Mouse (Mus musculus) heart, embryonic 13.5 days (tissue): ENCODE results near the gene Rrh. TPM values are rescaled to one million over a fixed set of nuclear protein-coding genes. Genes with fewer than 3 reads are reported as not detected.

Experiments used
- ATAC-seq: fragments of 200-750 bp; cut with Nextera tagmentation; 2 replicates; pipeline ENCODE4 v1.8.0; 2017; ENCODE audit warnings: moderate TSS enrichment; ENCODE audit not compliant: insufficient number of reproducible peaks, low FRiP score, low TSS enrichment; ENCODE audit errors: extremely low read depth
- H3K27ac ChIP-seq: fragments of 300-500 bp; sonication (generic); replicated peaks from 2 replicates; pipeline ENCODE4 v1.5.1; 2015; ENCODE audit warnings: moderate library complexity, mild to moderate bottlenecking, inconsistent platforms
- H3K27me3 ChIP-seq: fragments of 300-500 bp; sonication (generic); replicated peaks from 2 replicates; pipeline ENCODE4 v1.6.1; 2015; ENCODE audit warnings: mild to moderate bottlenecking, inconsistent platforms
- H3K36me3 ChIP-seq: fragments of 300-500 bp; sonication (generic); 2 replicates; pipeline ENCODE4 v1.6.1; 2015; ENCODE audit warnings: mild to moderate bottlenecking, inconsistent platforms
- H3K4me1 ChIP-seq: fragments of 300-500 bp; sonication (generic); 2 replicates; pipeline ENCODE4 v1.6.1; 2015; ENCODE audit warnings: inconsistent platforms
- H3K4me2 ChIP-seq: fragments of 300-500 bp; sonication (generic); 2 replicates; pipeline ENCODE4 v1.6.1; 2015; ENCODE audit warnings: inconsistent platforms, mild to moderate bottlenecking, moderate library complexity
- H3K4me3 ChIP-seq: fragments of 300-500 bp; sonication (generic); 2 replicates; pipeline ENCODE4 v1.5.1; 2015; ENCODE audit warnings: moderate library complexity, mild to moderate bottlenecking, inconsistent platforms
- H3K9ac ChIP-seq: fragments of 300-500 bp; sonication (generic); 2 replicates; pipeline ENCODE4 v1.6.1; 2015; ENCODE audit warnings: inconsistent platforms, mild to moderate bottlenecking, moderate library complexity
- H3K9me3 ChIP-seq: fragments of 300-500 bp; sonication (generic); 2 replicates; pipeline ENCODE4 v1.6.1; 2016; ENCODE audit warnings: inconsistent platforms
- WGBS: fragments of 180-500 bp; shearing (Covaris S2); methylation state at CpG from one replicate; pipeline ENCODE4 v1.1.7; 2015; ENCODE audit warnings: mixed read lengths; 5-methylcytosine and 5-hydroxymethylcytosine counted together
- polyA plus RNA-seq: library from polyadenylated mRNA; unstranded; fragments of >200 nt; fragmentation: Nextera tagmentation; extraction: Ambion mirVana; gene quantifications from 2 replicates; pipeline ENCODE4 v1.2.1, GENCODE M21; 2015

Gene Rrh
- not detected in 2 replicates for polyA plus RNA-seq

GRCm38 (mm10) chr3:129822206-129822775, at the start of gene Rrh:
Rrh (minus strand) TSS chr3:129822587.
- Histone ChIP-seq H3K36me3 (peaks cover 47% of the 10 kb centered on the region), H3K9me3 (no peaks in the 10 kb centered on the region), H3K9ac (no peak within 1 kb of the TSS), H3K4me2 (no peak within 1 kb of the TSS), H3K27me3 (no peaks in the 10 kb centered on the region), H3K4me1 (no peaks in the 10 kb centered on the region), H3K4me3 (no peak within 1 kb of the TSS), H3K27ac (no peak within 1 kb of the TSS)
- 91% methylated on average over 11 of the region's 11 CpGs for WGBS
- ATAC-seq: no peak

- WGBS: 43% methylated on average over 14 of the region's 14 CpGs
- H3K36me3 ChIP-seq: no peaks in the 10 kb centered on the region
Observed at GRCm38 (mm10) chr3:129863698-129864097, 41.3 kb upstream of the Rrh start.

GRCm38 (mm10) chr3:129862592-129862991, 40.2 kb upstream of the Rrh start:
- WGBS: 53% methylated on average over 2 of the region's 2 CpGs
- Histone ChIP-seq H3K9me3 (peaks cover 19% of the 10 kb centered on the region), H3K4me1 (no peaks in the 10 kb centered on the region), H3K27me3 (no peaks in the 10 kb centered on the region), H3K27ac (no peak overlapping the region), H3K36me3 (no peaks in the 10 kb centered on the region), H3K4me3 (no peak overlapping the region), H3K9ac (no peak overlapping the region), H3K4me2 (no peak overlapping the region)
- no peak for ATAC-seq

More at GRCm38 (mm10) chr3:129863698-129864097, 41.3 kb upstream of the Rrh start:
- no peak overlapping the region for H3K4me2 ChIP-seq
- H3K4me1 ChIP-seq: no peaks in the 10 kb centered on the region
- H3K4me3 ChIP-seq: no peak overlapping the region
- H3K27me3 ChIP-seq: no peaks in the 10 kb centered on the region
- no peak overlapping the region for H3K9ac ChIP-seq
- no peak for ATAC-seq
- H3K9me3 ChIP-seq: peaks cover 8% of the 10 kb centered on the region
- no peak overlapping the region for H3K27ac ChIP-seq

- ATAC-seq: no peak
- Histone ChIP-seq H3K27ac (no peak overlapping the region), H3K4me3 (no peak overlapping the region), H3K9me3 (no peaks in the 10 kb centered on the region), H3K4me2 (no peak overlapping the region), H3K36me3 (no peaks in the 10 kb centered on the region), H3K9ac (no peak overlapping the region), H3K27me3 (no peaks in the 10 kb centered on the region), H3K4me1 (no peaks in the 10 kb centered on the region)
- 76% methylated on average over 7 of the region's 7 CpGs for WGBS
Observed at GRCm38 (mm10) chr3:129846846-129847245, 24.5 kb upstream of the Rrh start.

GRCm38 (mm10) chr3:129845868-129846267, 23.5 kb upstream of the Rrh start:
- no peak overlapping the region for H3K4me3 ChIP-seq
- WGBS: 74% methylated on average over 2 of the region's 2 CpGs
- no peaks in the 10 kb centered on the region for H3K9me3 ChIP-seq
- no peak overlapping the region for H3K4me2 ChIP-seq
- no peaks in the 10 kb centered on the region for H3K4me1 ChIP-seq
- H3K27ac ChIP-seq: no peak overlapping the region
- no peak overlapping the region for H3K9ac ChIP-seq
- no peaks in the 10 kb centered on the region for H3K36me3 ChIP-seq
- ATAC-seq: no peak
- H3K27me3 ChIP-seq: no peaks in the 10 kb centered on the region

GRCm38 (mm10) chr3:129838017-129838416, 15.6 kb upstream of the Rrh start:
- ATAC-seq: no peak
- peaks cover 14% of the 10 kb centered on the region for H3K4me1 ChIP-seq
- H3K27ac ChIP-seq: no peak overlapping the region
- H3K4me3 ChIP-seq: no peak overlapping the region
- H3K27me3 ChIP-seq: no peaks in the 10 kb centered on the region
- H3K9ac ChIP-seq: no peak overlapping the region
- H3K4me2 ChIP-seq: no peak overlapping the region
- no peaks in the 10 kb centered on the region for H3K9me3 ChIP-seq
- no peaks in the 10 kb centered on the region for H3K36me3 ChIP-seq
- 35% methylated on average over 7 of the region's 7 CpGs for WGBS

- Histone ChIP-seq H3K9ac (no peak overlapping the region), H3K4me3 (no peak overlapping the region), H3K27ac (no peak overlapping the region), H3K4me1 (peaks cover 14% of the 10 kb centered on the region), H3K9me3 (no peaks in the 10 kb centered on the region), H3K27me3 (no peaks in the 10 kb centered on the region), H3K36me3 (no peaks in the 10 kb centered on the region), H3K4me2 (no peak overlapping the region)
- WGBS: 68% methylated on average over 6 of the region's 6 CpGs
- no peak for ATAC-seq
Observed at GRCm38 (mm10) chr3:129836965-129837364, 14.6 kb upstream of the Rrh start.

- no peak for ATAC-seq
- peak overlapping the region; percentile 55 for H3K4me2 ChIP-seq
- H3K27ac ChIP-seq: peak overlapping the region; percentile 76
- H3K4me1 ChIP-seq: peaks cover 18% of the 10 kb centered on the region
- peak overlapping the region; percentile 47 for H3K9ac ChIP-seq
- H3K4me3 ChIP-seq: peak overlapping the region; percentile 24
- H3K9me3 ChIP-seq: no peaks in the 10 kb centered on the region
- no peaks in the 10 kb centered on the region for H3K36me3 ChIP-seq
- no peaks in the 10 kb centered on the region for H3K27me3 ChIP-seq
- 11% methylated on average over 11 of the region's 11 CpGs for WGBS
Observed at GRCm38 (mm10) chr3:129836051-129836697, 13.8 kb upstream of the Rrh start.

GRCm38 (mm10) chr3:129835388-129835934, 13.1 kb upstream of the Rrh start, which contains the start of gene Cfi:
Cfi (plus strand) TSS chr3:129835884.
- no peaks in the 10 kb centered on the region for H3K36me3 ChIP-seq
- H3K27me3 ChIP-seq: no peaks in the 10 kb centered on the region
- ATAC-seq: no peak
- 40% methylated on average over 6 of the region's 6 CpGs for WGBS
- H3K9me3 ChIP-seq: no peaks in the 10 kb centered on the region
- H3K9ac ChIP-seq: peak within 1 kb of the TSS; percentile 47
- peak within 1 kb of the TSS; percentile 76 for H3K27ac ChIP-seq
- peaks cover 18% of the 10 kb centered on the region for H3K4me1 ChIP-seq
- peak within 1 kb of the TSS; percentile 24 for H3K4me3 ChIP-seq
- peak within 1 kb of the TSS; percentile 55 for H3K4me2 ChIP-seq

GRCm38 (mm10) chr3:129831035-129831568, 8.7 kb upstream of the Rrh start, which contains the start of gene Gar1:
Gar1 (minus strand) TSS chr3:129831396.
- Histone ChIP-seq H3K9ac (peak within 1 kb of the TSS; percentile 91), H3K27me3 (no peaks in the 10 kb centered on the region), H3K4me1 (peaks cover 32% of the 10 kb centered on the region), H3K4me3 (peak within 1 kb of the TSS; percentile 98), H3K36me3 (peaks cover 22% of the 10 kb centered on the region), H3K27ac (peak within 1 kb of the TSS; percentile 86), H3K4me2 (peak within 1 kb of the TSS; percentile 83), H3K9me3 (no peaks in the 10 kb centered on the region)
- ATAC-seq: peak; percentile 78
- under 1% methylated on average over 60 of the region's 60 CpGs for WGBS

GRCm38 (mm10) chr3:129830626-129831025, 8.2 kb upstream of the Rrh start:
- Histone ChIP-seq H3K4me3 (peak overlapping the region; percentile 98), H3K9me3 (no peaks in the 10 kb centered on the region), H3K9ac (peak overlapping the region; percentile 91), H3K27me3 (no peaks in the 10 kb centered on the region), H3K4me1 (peaks cover 27% of the 10 kb centered on the region), H3K27ac (peak overlapping the region; percentile 86), H3K36me3 (peaks cover 27% of the 10 kb centered on the region), H3K4me2 (peak overlapping the region; percentile 83)
- under 1% methylated on average over 45 of the region's 45 CpGs for WGBS
- 0 out of 2 replicates have a peak, but pooled peaks have one; percentile 5 for ATAC-seq
